Mouse (Mus musculus): ENCODE data around the gene Osbpl3. TPM values are rescaled to one million over a fixed set of nuclear protein-coding genes. Genes with fewer than 3 reads are reported as not detected.

Gene Osbpl3
- 10 to 100 TPM; 35.0 to 40.1 TPM for total RNA-seq (2021)

- intact Hi-C loops (cut with DNase I) = loop anchor here (2.0 to 5.0 kb wide), 4 partner anchors 44 to 137 kb away; no protein-coding TSS in a partner anchor
- DNase-seq (ENCODE audit: low spot score in 2 of 2) = peak; percentile 77 to 94
Measured at GRCm38 (mm10) chr6:50455829-50456469, at the start of gene Osbpl3. Gene Osbpl3, minus strand, starts transcription at chr6:50456201.

- DNase-seq (ENCODE audit: low spot score in 2 of 2) = no peak
- intact Hi-C loops (cut with DNase I) = no loop called here
Measured at GRCm38 (mm10) chr6:50505531-50505930, 49.5 kb upstream of the Osbpl3 start.

GRCm38 (mm10) chr6:50504711-50505110 is 48.7 kb upstream of the Osbpl3 start:
- DNase-seq (ENCODE audit: low spot score in 2 of 2) = no peak
- intact Hi-C loops (cut with DNase I) = no loop called here

- intact Hi-C loops (cut with DNase I) = no loop called here
- no peak for DNase-seq (ENCODE audit: low spot score in 2 of 2)
Measured at GRCm38 (mm10) chr6:50503779-50504178, 47.8 kb upstream of the Osbpl3 start.

GRCm38 (mm10) chr6:50503031-50503430 is 47.0 kb upstream of the Osbpl3 start:
- intact Hi-C loops (cut with DNase I) = no loop called here
- DNase-seq (ENCODE audit: low spot score in 2 of 2) = no peak

- DNase-seq (ENCODE audit: low spot score in 2 of 2) = no peak
- intact Hi-C loops (cut with DNase I) = no loop called here
Measured at GRCm38 (mm10) chr6:50498346-50498745, 42.3 kb upstream of the Osbpl3 start.

GRCm38 (mm10) chr6:50490519-50490918 is 34.5 kb upstream of the Osbpl3 start:
- DNase-seq (ENCODE audit: low spot score in 2 of 2) = peak; percentile 20 to 69
- intact Hi-C loops (cut with DNase I) = no loop called here

GRCm38 (mm10) chr6:50489380-50489779 is 33.4 kb upstream of the Osbpl3 start:
- no peak for DNase-seq (ENCODE audit: low spot score in 2 of 2)
- intact Hi-C loops (cut with DNase I) = no loop called here

- intact Hi-C loops (cut with DNase I) = no loop called here
- DNase-seq (ENCODE audit: low spot score in 2 of 2) = no peak
Measured at GRCm38 (mm10) chr6:50486035-50486902, 30.3 kb upstream of the Osbpl3 start.

GRCm38 (mm10) chr6:50483426-50483825 is 27.4 kb upstream of the Osbpl3 start:
- DNase-seq (ENCODE audit: low spot score in 2 of 2) = peak in 1 of 2 experiments; percentile 28
- intact Hi-C loops (cut with DNase I) = no loop called here

GRCm38 (mm10) chr6:50481460-50481859 is 25.5 kb upstream of the Osbpl3 start:
- intact Hi-C loops (cut with DNase I) = no loop called here
- no peak for DNase-seq (ENCODE audit: low spot score in 2 of 2)

- intact Hi-C loops (cut with DNase I) = no loop called here
- DNase-seq (ENCODE audit: low spot score in 2 of 2) = no peak
Measured at GRCm38 (mm10) chr6:50466451-50466850, 10.4 kb upstream of the Osbpl3 start.

- DNase-seq (ENCODE audit: low spot score in 2 of 2) = no peak
- intact Hi-C loops (cut with DNase I) = no loop called here
Measured at GRCm38 (mm10) chr6:50464690-50465485, 8.9 kb upstream of the Osbpl3 start.

GRCm38 (mm10) chr6:50462026-50462425 is 6.0 kb upstream of the Osbpl3 start:
- peak in 1 of 2 experiments; percentile 41 for DNase-seq (ENCODE audit: low spot score in 2 of 2)
- intact Hi-C loops (cut with DNase I) = no loop called here

GRCm38 (mm10) chr6:50461585-50461984 is 5.6 kb upstream of the Osbpl3 start:
- intact Hi-C loops (cut with DNase I) = no loop called here

GRCm38 (mm10) chr6:50460646-50461045 is 4.6 kb upstream of the Osbpl3 start:
- intact Hi-C loops (cut with DNase I) = no loop called here
- DNase-seq (ENCODE audit: low spot score in 2 of 2) = no peak

More at GRCm38 (mm10) chr6:50461585-50461984, 5.6 kb upstream of the Osbpl3 start:
- DNase-seq (ENCODE audit: low spot score in 2 of 2) = peak in 1 of 2 experiments; percentile 82

GRCm38 (mm10) chr6:50460246-50460645 is 4.2 kb upstream of the Osbpl3 start:
- intact Hi-C loops (cut with DNase I) = no loop called here
- DNase-seq (ENCODE audit: low spot score in 2 of 2) = no peak

- no peak for DNase-seq (ENCODE audit: low spot score in 2 of 2)
- intact Hi-C loops (cut with DNase I) = loop anchor here (5.0 kb wide), 1 partner anchor 47 kb away; no protein-coding TSS in a partner anchor
Measured at GRCm38 (mm10) chr6:50459271-50459670, 3.3 kb upstream of the Osbpl3 start.

- peak in 1 of 2 experiments; percentile 40 for DNase-seq (ENCODE audit: low spot score in 2 of 2)
- intact Hi-C loops (cut with DNase I) = loop anchor here (2.0 to 5.0 kb wide), 2 partner anchors 45 to 139 kb away; no protein-coding TSS in a partner anchor
Measured at GRCm38 (mm10) chr6:50457551-50458348, 1.7 kb upstream of the Osbpl3 start.
